Mouse (Mus musculus) cerebellum, adult 2 months (tissue): ENCODE data around the gene Grid1. TPM values are rescaled to one million over a fixed set of nuclear protein-coding genes. Genes with fewer than 3 reads are reported as not detected.
A peak's percentile ranks its signal among the peaks of the same experiment; 100 is the strongest.

Source experiments
- DNase-seq, 2 experiments: peaks; one replicate each; pipeline ENCODE4 v3.0.0; 2021
- H3K27ac ChIP-seq: fragments of 200-500 bp; 2 replicates; pipeline ENCODE4 v1.5.1; 2012; ENCODE audit warnings: low read length, control low read depth, inconsistent platforms; ENCODE audit not compliant: insufficient read depth
- H3K27me3 ChIP-seq: fragments of 200-500 bp; 2 replicates; pipeline ENCODE4 v1.6.1; 2012; ENCODE audit warnings: inconsistent platforms, mild to moderate bottlenecking, low read length, moderate library complexity; ENCODE audit not compliant: control insufficient read depth, insufficient read depth
- H3K4me1 ChIP-seq: fragments of 200-500 bp; 2 replicates; pipeline ENCODE4 v1.6.1; 2011; ENCODE audit warnings: low read length; ENCODE audit not compliant: control insufficient read depth, insufficient read depth
- H3K4me3 ChIP-seq: fragments of 200-500 bp; replicated peaks from 2 replicates; pipeline ENCODE3; 2011; ENCODE audit warnings: mild to moderate bottlenecking, low read depth, low read length, control low read depth; ENCODE audit not compliant: insufficient read depth
- CTCF ChIP-seq: fragments of 200-500 bp; IDR thresholded peaks from 2 replicates; pipeline ENCODE4 v1.5.1; 2011; ENCODE audit warnings: low read depth, mild to moderate bottlenecking, control low read depth, low read length, moderate library complexity, borderline replicate concordance; ENCODE audit not compliant: insufficient read depth
- POLR2A ChIP-seq: fragments of 200-500 bp; IDR thresholded peaks from 2 replicates; pipeline ENCODE4 v1.6.1; 2011; ENCODE audit warnings: low read length, control low read depth, borderline replicate concordance; ENCODE audit not compliant: insufficient read depth
- WGBS: fragments of 180-500 bp; shearing (Covaris S2); methylation state at CpG from one replicate; pipeline ENCODE4 v1.1.7; 2018; 5-methylcytosine and 5-hydroxymethylcytosine counted together
- polyA plus RNA-seq: library from polyadenylated mRNA; depleted of rRNA; stranded (reverse); fragments of >200 nt; gene quantifications from 2 replicates; pipeline ENCODE4 v1.2.3, GENCODE M21; 2012

The Grid1 gene
- polyA plus RNA-seq, 1 experiment, result 13.3 TPM

DNA sequence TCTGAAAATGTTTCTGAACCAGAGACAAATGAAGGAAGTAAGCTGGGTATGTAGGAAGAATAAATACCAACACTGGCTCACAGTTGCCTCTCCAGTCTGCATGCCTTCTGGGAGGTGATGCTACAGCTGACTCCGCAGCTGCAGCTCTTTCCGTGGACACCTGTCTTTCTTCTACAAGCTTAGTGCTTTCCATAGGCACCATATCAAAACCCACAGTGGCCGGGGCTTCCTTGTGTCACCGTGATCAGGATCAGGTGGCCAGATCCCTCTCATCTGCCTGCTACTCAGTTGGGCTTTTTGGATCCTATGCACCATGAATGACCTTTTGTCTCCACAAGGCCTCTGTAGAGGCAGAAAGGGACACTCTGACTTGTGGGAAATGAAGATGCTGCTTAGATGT lies 272.7 kb downstream of the Grid1 start:
- Histone ChIP-seq H3K27me3 (no peaks in the 10 kb centered on the region), H3K4me1 (no peaks in the 10 kb centered on the region), H3K4me3 (no peak overlapping the region), H3K27ac (no peak overlapping the region)
- TF ChIP-seq CTCF (no peak), POLR2A (no peak)
- DNase-seq, result no peak
- WGBS, result 90% methylated on average over 4 of the region's 4 CpGs

DNA sequence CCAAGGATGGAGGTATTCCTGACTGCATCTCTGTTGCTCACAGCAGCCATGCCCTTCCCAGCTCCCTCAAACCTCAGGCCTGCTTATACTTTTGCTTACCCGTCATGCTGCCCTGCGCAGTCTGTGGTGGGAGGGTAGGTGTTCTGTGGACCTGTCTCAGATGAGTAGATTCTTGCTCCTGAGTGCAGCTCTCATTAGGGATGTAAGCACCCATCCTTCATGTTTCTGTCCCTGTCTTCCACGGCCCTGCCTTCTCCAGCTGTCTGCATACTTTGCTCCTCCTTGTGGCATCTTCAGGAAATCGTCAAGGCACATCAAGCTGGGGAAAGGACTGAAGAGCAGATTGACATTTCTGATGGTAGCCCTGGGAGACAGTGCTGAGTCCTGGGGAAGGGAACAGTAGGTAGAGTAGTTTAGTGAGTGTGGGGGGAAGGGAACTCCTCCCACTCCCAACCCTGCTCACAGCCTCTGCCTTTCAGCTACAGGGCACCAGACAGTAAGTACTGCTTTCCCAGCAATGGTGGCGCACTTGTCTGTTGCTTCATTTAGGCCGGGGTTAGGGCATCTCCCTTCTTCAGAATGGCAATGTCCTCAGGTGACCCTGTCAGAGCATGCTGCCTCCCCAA lies 273.8 kb downstream of the Grid1 start:
- H3K4me1 ChIP-seq, result no peaks in the 10 kb centered on the region
- no peak for DNase-seq
- TF ChIP-seq CTCF (no peak), POLR2A (no peak)
- 70% methylated on average over 6 of the region's 6 CpGs for WGBS
- H3K27ac ChIP-seq, result no peak overlapping the region
- no peak overlapping the region for H3K4me3 ChIP-seq
- H3K27me3 ChIP-seq, result no peaks in the 10 kb centered on the region

DNA sequence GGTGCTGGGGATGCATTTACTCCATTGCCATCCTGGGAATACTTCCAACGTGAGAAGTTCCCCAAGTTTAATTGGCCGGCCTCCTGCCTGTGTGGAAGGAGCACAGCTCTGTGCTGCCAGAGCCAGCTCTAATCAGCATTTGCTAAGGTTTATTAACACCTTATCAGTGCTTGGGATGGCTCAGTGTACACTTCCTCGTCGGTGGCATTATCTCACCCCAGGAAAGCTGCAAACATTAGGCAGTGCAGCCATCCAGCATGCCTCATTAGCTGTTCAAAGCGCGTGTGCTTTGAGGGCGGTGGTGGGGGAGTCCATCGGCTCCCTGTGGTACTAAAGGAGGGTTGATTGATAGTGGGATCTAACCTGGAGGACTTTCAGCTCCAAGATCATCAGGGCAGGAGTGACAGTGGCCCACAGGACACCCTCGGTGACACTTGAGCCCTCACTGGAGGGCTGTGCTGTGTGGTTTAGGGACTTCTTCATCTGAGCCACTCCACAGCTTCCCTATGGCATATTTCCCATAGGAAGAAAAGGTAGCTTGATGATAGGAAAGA lies 275.7 kb downstream of the Grid1 start:
- no peak overlapping the region for H3K27ac ChIP-seq
- no peak for DNase-seq
- H3K4me1 ChIP-seq, result no peaks in the 10 kb centered on the region
- no peak overlapping the region for H3K4me3 ChIP-seq
- TF ChIP-seq POLR2A (no peak), CTCF (no peak)
- WGBS, result 33% methylated on average over 9 of the region's 9 CpGs
- no peaks in the 10 kb centered on the region for H3K27me3 ChIP-seq

DNA sequence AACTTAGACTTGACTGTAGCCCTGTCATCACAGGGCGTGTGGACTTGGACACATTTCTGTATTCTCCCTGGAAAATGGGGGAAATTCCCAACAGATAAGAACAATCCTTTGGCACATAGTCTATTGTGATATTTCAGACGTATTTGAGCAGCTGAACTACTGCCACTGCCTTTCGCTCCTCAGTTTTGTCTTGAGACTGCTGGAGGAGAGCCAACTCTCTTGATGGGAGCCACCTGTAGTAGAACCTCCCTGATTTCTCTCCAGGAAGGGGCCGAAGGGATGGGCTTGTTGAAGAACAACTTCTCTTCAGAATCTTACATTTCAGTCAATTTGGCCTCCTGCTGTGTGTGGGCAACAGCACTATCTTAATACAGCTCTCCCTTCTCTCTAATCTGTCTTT lies 276.2 kb downstream of the Grid1 start:
- no peak for TF ChIP-seq CTCF
- TF ChIP-seq POLR2A, result no peak
- no peak for DNase-seq
- no peak overlapping the region for H3K4me3 ChIP-seq
- no peak overlapping the region for H3K27ac ChIP-seq
- H3K4me1 ChIP-seq, result no peaks in the 10 kb centered on the region
- no peaks in the 10 kb centered on the region for H3K27me3 ChIP-seq
- WGBS, result 34% methylated on average over 4 of the region's 4 CpGs

DNA sequence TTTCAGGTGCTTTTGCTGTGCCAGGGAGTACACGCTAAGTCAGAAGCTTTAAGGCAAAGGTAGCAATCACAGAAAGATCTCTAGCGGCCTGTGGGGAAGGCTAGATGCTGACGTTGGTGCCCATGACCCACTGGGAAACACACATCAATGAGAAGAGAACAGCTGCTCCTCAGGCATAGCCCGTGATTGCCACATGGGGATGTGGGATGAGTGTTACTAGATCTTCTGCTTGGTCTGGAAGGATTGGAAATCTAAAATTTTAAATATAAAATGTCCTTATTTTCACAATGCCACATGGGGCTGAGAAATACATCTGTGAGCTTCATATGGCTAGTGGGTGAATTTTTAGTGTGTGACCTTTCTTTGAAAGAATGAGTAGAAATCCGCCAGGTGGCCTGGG lies 277.3 kb downstream of the Grid1 start:
- DNase-seq, result no peak
- WGBS, result 81% methylated on average over 5 of the region's 5 CpGs
- Histone ChIP-seq H3K27me3 (no peaks in the 10 kb centered on the region), H3K27ac (no peak overlapping the region), H3K4me3 (no peak overlapping the region), H3K4me1 (no peaks in the 10 kb centered on the region)
- no peak for TF ChIP-seq POLR2A

DNA sequence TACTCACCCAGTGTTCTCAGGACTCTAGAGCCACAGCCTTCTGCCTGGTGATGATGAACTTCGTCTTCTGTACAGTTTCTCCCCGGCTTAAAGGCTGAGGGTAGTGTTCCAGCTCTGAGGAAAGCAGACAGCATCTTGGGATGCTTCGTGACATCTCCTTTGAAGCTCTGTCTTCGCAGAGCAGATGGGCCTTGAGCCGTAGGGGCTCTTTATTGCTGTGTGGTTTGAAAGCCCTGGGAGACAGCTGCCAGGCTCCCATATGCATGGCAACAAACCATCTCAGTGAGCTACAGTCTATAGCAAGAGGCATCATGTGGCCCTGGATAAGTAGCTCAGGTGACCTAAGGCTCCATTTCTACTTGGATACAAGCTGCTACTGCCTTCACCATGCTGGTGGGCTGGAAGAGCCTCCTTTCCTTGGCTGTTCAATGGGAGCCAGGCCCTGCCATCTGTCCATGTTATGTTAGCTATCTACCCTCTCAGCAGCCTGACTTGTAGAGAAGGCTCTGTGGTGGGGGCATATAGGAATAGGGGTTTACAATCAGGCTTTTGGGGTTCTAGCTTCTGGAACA lies 283.8 kb downstream of the Grid1 start:
- Histone ChIP-seq H3K4me3 (no peak overlapping the region), H3K27me3 (no peaks in the 10 kb centered on the region), H3K4me1 (no peaks in the 10 kb centered on the region), H3K27ac (no peak overlapping the region)
- TF ChIP-seq POLR2A (no peak), CTCF (no peak)
- no peak for DNase-seq
- 43% methylated on average over 5 of the region's 5 CpGs for WGBS

DNA sequence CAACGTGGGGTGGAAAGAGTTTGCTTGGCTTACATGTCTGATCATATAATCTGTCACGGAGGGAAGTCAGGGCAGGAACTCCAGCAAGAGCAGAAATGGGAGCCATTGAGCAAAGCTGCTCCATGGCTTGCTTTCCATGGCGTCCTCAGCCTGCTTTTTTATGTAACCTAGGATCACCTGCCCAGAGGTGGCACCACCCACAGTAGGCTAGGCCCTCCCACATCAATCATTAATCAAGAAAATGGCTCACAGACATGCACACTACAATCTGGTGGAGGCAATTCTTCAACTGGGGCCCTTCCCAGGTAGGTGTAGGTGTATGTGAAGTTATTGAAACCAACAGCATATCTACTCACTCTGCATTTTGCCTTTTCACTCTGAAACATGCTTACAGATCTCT lies 287.7 kb downstream of the Grid1 start:
- DNase-seq, result no peak
- TF ChIP-seq POLR2A (no peak), CTCF (no peak)
- 79% methylated on average over 3 of the region's 3 CpGs for WGBS
- no peaks in the 10 kb centered on the region for H3K4me1 ChIP-seq
- H3K27me3 ChIP-seq, result no peaks in the 10 kb centered on the region
- no peak overlapping the region for H3K27ac ChIP-seq
- no peak overlapping the region for H3K4me3 ChIP-seq

DNA sequence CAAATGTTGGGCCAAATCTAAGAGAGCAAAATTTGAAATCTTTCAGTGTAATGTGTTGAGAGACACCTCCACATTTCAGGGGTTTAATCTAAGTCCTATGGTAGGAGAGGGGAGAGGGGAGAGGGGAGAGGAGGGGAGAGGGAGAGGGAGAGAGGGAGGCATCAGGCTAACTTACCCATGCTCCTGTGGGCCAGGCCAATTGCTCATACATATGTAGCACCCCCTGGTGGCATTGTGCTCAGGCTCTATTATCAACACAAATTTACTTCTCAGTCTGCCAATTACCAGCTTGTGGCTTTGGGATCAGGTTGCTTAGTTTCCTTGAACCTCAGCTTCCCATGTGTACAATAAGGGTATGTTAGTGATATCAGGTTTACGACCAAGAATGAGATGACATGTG lies 291.0 kb downstream of the Grid1 start:
- 84% methylated on average over 1 of the region's 1 CpGs for WGBS
- Histone ChIP-seq H3K4me1 (no peaks in the 10 kb centered on the region), H3K4me3 (no peak overlapping the region), H3K27ac (no peak overlapping the region), H3K27me3 (no peaks in the 10 kb centered on the region)
- peak; percentile 34; the same call in 1 of the 2 replicates for TF ChIP-seq CTCF
- no peak for TF ChIP-seq POLR2A
- DNase-seq, result no peak
